Mouse (Mus musculus): ENCODE results near the gene Klhl8.

Gene Klhl8

GRCm38 (mm10) chr5:103846609-103847008, 64.5 kb downstream of the Klhl8 start:
- no peak for DNase-seq (ENCODE audit: low spot score)

GRCm38 (mm10) chr5:103846154-103846551, 64.9 kb downstream of the Klhl8 start:
- DNase-seq (ENCODE audit: low spot score), result no peak

DNA sequence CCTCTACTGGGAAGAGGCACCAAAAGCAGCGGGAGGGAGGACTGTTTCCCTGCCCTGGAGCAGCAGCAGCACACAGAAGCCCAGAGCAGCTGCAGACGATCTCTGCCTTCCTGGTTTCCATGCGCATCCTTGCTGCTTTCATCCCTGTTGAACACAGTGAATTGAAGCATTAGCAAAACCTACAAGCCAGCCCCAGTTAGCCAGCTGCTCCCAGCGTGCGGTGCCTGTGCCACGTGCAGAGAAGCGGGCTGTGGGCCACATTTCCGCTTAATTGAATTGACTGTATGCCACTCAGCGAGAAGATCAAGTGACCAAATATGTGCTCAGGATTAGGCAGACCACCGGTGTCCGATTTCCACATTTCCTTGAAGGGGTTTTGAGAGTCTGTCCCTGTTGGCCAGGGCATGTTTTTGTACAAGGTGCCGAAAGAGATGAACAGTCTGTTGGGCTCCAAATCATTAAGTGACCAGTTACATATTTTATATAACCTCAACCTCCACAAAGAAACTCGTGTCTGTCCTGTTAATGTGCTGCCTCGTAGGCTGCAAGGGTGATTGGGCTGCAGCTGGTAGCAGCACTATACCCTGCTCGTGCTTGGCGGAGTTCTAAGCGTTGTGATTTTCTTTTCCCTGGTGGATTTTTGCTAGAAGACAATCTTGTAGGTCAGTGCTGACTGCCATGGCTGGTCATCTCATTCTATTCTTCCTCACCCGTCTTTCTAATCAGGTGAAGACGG, 65.5 kb downstream of the Klhl8 start:
- DNase-seq (ENCODE audit: low spot score), result no peak

GRCm38 (mm10) chr5:103843938-103844337, 67.1 kb downstream of the Klhl8 start:
- peak; percentile 14 for DNase-seq (ENCODE audit: low spot score)

- DNase-seq (ENCODE audit: low spot score), result no peak
Observed at GRCm38 (mm10) chr5:103839265-103839626, 71.8 kb downstream of the Klhl8 start.

DNA sequence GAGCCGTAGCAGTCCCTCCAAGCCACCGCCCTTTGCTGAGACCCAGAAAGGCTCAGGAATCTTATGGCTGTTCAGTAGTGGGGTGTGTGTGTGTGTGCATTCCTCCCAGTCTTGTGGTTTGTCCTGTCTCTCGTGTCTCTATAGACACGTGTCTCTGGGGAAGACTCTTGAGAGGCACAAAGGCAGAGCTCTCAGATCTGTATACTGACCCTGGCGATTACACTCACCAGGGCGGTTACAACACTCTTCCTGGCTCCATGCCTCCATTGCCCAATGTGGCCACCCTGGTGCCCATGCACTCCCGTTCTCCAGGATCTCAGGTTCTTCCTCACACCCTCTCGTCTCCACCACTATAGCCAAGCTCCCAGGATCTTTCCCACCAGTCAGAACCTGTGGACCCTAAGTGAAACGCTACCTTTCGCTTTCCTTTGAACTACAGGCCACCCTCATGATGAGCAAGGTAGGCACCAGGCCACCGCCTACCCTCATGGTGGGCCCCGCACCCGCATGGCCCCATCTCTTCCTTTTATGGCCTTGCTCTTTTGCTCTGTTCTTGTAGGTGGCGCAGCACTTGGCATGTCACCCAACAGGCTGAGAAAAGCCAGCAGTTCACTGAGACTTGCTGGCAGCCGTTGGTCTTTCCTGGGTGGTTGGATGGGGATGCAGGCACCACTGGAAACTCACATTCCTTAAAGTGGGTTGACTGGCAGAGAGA, 72.4 kb downstream of the Klhl8 start:
- DNase-seq (ENCODE audit: low spot score), result no peak

GRCm38 (mm10) chr5:103836148-103836784, 74.8 kb downstream of the Klhl8 start:
- no peak for DNase-seq (ENCODE audit: low spot score)

DNA sequence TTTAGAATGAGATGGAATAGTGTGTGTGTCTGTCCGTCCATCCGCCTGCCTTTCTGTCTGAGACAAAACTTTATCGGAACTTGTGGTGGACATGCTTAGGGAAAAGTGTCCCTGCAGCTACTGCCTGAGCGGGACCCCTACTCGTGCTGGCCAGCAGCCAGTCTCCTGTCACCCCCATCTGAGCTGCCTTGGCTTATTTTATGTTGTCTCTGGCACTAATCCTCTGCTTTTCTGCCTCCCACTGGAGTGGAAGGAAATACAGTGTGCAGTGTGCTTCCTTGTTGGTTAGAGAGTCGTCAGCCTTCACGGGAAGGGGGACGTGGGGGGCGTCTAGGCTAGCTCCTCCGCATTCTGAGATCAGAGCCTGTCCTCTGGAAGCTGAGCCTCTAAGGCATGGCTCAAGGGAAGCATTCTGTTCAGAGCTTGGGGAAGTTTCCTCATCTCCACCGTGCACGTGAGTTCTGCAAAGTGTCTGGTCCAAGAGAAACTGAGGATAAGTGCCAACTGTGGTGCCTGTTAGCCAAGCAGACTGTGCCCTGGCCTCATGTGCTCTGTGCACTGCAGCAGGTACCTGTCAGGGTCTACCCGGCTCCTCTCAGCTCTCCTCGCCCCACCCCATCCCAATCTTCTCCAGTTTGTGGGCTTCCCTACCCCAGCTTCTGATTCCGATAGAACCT, 75.5 kb downstream of the Klhl8 start:
- DNase-seq (ENCODE audit: low spot score), result no peak

GRCm38 (mm10) chr5:103830886-103831285, 80.2 kb downstream of the Klhl8 start:
- DNase-seq (ENCODE audit: low spot score), result no peak

GRCm38 (mm10) chr5:103829158-103829557, 81.9 kb downstream of the Klhl8 start:
- DNase-seq (ENCODE audit: low spot score), result no peak

GRCm38 (mm10) chr5:103828729-103829128, 82.3 kb downstream of the Klhl8 start:
- DNase-seq (ENCODE audit: low spot score), result no peak

DNA sequence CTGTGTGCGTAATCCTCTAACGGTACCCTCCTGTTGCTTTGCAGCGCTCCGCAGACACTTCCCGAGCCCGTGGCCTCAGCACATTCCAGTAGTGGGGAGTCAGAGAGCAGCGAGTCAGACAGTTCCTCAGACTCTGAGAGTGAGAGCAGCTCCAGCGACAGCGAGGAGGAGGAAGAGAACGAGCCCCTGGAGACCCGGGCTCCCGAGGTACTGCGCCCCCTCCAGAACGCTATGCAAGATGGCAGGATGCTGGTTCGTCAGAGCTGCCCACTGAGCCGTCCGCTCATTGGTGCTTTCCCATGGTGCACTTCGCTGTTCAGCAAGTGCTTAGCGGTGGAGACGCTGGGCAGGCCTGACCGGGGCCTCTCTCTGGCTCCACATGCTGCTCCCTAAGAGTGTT, 82.8 kb downstream of the Klhl8 start:
- DNase-seq (ENCODE audit: low spot score), result no peak

GRCm38 (mm10) chr5:103822949-103823348, 88.1 kb downstream of the Klhl8 start:
- no peak for DNase-seq (ENCODE audit: low spot score)

- DNase-seq (ENCODE audit: low spot score), result no peak
Observed at GRCm38 (mm10) chr5:103821500-103822298, 89.4 kb downstream of the Klhl8 start.

- no peak for DNase-seq (ENCODE audit: low spot score)
Observed at GRCm38 (mm10) chr5:103821062-103821461, 90.0 kb downstream of the Klhl8 start.

DNA sequence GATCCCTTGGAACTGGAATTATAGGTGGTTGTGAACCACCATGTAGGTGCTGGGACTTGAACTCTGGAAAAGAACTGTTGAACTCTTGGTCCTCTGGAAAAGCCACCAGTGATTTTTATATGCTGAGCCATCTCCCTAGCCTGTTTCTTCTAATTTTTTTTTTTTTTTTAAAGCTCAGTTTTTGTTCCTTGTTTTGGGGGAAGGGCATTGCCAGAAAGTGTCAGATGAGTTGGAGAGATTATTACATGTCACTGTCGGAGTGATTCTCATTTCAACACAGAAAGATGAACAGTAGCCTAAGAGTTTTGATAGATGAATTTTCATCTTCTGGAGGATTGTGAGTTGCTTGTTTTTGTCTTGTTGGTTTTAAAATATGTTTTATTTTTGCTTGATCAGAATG, 91.4 kb downstream of the Klhl8 start:
- no peak for DNase-seq (ENCODE audit: low spot score)

DNA sequence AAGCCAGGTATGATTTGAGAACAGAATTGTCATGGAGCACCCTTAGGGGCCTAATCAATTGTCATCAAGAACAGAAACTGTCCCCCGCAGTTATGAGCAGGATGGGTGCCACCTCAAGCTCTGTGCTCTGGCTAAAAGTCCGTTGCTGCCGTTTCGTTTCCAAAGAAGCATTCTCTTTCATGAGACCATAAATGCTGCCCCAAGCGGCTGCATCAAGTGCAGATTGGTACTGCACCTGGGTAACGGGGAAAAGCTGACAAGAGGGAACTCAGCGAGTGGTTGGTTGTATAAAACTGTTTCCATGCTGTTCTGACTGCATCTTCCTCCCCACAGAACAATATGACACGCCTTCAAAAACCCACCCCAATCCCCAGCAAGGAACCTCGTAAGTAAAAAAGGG, 92.5 kb downstream of the Klhl8 start:
- no peak for DNase-seq (ENCODE audit: low spot score)

DNA sequence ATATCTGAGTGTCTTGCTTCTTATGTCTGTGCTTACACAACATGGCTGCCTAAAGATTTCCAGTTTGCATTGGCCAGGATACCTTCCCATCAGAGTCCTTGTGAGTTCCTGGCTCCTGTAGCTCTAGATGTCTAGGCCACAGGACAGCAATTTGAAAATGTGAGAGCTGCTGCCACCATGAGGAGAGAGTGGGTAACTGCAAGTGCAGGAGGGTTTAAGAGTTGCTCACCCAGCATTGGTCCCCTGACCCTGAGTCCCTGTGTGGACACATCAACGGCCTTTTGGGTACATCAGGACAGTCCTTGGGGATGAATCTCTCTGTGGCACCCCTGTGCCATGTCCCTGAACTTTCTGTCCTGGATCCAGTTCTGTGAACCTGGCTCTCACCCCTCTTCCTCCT, 93.3 kb downstream of the Klhl8 start:
- peak; percentile 57 for DNase-seq (ENCODE audit: low spot score)

DNA sequence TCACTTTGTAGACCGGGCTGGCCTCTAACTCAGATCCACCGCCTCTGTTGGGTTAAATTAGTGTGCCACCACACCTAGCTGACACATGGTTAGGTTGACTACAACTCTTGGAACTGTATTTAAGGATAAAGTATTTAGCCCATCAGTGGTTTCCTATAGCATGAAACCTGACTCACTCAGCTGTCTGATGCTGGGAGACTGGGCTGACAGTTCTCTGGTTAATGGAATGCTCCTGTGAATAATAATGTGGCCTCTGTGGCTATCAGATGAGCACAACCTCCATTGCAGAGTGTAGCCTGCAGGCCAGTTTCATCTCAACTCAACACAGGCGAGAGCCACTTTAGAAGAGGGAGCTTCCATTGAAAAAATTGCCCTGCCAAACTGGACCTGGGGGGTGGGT, 94.3 kb downstream of the Klhl8 start:
- no peak for DNase-seq (ENCODE audit: low spot score)

DNA sequence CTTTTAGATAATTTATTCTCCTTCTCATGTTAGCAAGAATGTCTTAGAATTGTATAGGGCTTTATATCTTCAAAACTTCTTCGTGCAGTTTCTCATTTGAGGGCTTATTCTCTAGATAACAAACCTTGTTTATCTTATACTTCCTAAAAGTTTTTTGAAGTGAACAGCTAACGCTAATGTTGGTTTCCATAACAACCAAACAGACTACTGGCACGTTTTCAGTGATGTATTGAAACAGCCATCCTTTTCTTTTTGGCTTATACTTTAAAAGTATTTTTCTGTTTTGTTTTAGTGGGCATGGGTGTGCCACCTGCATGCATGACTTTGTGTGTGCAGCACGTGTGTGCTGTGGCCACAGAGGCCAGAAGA, 95.8 kb downstream of the Klhl8 start:
- no peak for DNase-seq (ENCODE audit: low spot score)

DNA sequence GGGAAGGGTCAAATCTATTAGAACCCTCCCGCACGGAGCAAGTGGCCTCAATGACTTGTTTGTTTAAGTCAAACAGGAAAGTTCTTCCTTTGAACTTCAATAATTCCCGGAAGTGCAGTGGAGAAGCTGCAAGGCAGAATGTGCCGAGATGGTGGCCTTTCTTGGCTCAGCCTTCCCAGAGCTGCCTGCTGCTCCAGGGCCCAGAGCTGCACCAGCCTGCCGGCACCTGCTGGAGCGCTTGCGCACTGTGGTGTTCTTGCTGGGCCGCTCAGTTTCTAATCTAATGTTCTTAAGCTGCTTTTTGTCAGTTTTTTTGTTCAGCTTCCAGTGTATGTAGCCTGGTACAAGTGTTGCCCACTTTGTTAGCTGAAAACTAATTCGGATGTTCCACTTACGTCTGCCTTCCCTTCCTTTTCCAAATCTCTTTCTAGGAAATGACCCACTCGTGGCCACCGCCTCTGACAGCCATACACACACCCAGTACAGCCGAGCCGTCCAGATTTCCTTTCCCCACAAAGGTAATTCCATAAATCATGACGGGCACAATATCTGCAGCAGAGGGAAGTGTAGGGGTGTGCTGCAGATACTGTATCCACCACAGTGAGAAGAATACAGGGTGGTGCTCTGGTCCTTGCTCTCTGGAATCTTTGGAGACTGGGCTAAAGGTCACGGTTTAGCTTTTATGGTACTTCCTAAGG, 96.4 kb downstream of the Klhl8 start:
- no peak for DNase-seq (ENCODE audit: low spot score)
